Mouse (Mus musculus) forebrain, embryonic 16.5 days (tissue): Measurements from ENCODE around the gene Fam181a. TPM values are rescaled to one million over a fixed set of nuclear protein-coding genes. Genes with fewer than 3 reads are reported as not detected.
A peak's percentile ranks its signal among the peaks of the same experiment; 100 is the strongest.

Experiments used
- ATAC-seq: fragments of 200-750 bp; cut with Nextera tagmentation; 2 replicates; pipeline ENCODE4 v1.8.0; 2017; ENCODE audit warnings: mild to moderate bottlenecking, moderate library complexity
- H3K27ac ChIP-seq: fragments of 300-500 bp; sonication (generic); 2 replicates; pipeline ENCODE4 v1.5.1; 2014; ENCODE audit warnings: low read length, control low read depth
- H3K27me3 ChIP-seq: fragments of 300-500 bp; sonication (generic); replicated peaks from 2 replicates; pipeline ENCODE4 v1.6.1; 2014; ENCODE audit warnings: low read length; ENCODE audit not compliant: control insufficient read depth, insufficient read depth
- H3K36me3 ChIP-seq: fragments of 300-500 bp; sonication (generic); 2 replicates; pipeline ENCODE4 v1.6.1; 2014; ENCODE audit not compliant: control insufficient read depth, insufficient read depth
- H3K4me1 ChIP-seq: fragments of 300-500 bp; sonication (generic); replicated peaks from 2 replicates; pipeline ENCODE4 v1.6.1; 2014; ENCODE audit warnings: low read length; ENCODE audit not compliant: control insufficient read depth, insufficient read depth
- H3K4me2 ChIP-seq: fragments of 300-500 bp; sonication (generic); 2 replicates; pipeline ENCODE4 v1.6.1; 2014; ENCODE audit warnings: mild to moderate bottlenecking, low read length, control low read depth
- H3K4me3 ChIP-seq: fragments of 300-500 bp; sonication (generic); replicated peaks from 2 replicates; pipeline ENCODE4 v1.5.1; 2014; ENCODE audit warnings: mild to moderate bottlenecking, low read length, control low read depth
- H3K9ac ChIP-seq: fragments of 300-500 bp; sonication (generic); replicated peaks from 2 replicates; pipeline ENCODE4 v1.6.1; 2014; ENCODE audit warnings: low read depth, low read length, control low read depth
- H3K9me3 ChIP-seq: fragments of 300-500 bp; sonication (generic); 2 replicates; pipeline ENCODE4 v1.6.1; 2016; ENCODE audit warnings: low read length; ENCODE audit not compliant: control insufficient read depth
- WGBS: fragments of 180-500 bp; shearing (Covaris S2); extraction: QIAGEN DNeasy Blood & Tissue Kit; methylation state at CpG from one replicate; pipeline ENCODE4 v1.1.7; 2014; 5-methylcytosine and 5-hydroxymethylcytosine counted together
- polyA plus RNA-seq: library from polyadenylated mRNA; unstranded; fragments of >200 nt; fragmentation: Nextera tagmentation; extraction: Ambion mirVana; gene quantifications from 2 replicates; pipeline ENCODE4 v1.2.1, GENCODE M21; 2015

Gene Fam181a
- polyA plus RNA-seq, 1 experiment from 2014 or later = 3.0 TPM

DNA sequence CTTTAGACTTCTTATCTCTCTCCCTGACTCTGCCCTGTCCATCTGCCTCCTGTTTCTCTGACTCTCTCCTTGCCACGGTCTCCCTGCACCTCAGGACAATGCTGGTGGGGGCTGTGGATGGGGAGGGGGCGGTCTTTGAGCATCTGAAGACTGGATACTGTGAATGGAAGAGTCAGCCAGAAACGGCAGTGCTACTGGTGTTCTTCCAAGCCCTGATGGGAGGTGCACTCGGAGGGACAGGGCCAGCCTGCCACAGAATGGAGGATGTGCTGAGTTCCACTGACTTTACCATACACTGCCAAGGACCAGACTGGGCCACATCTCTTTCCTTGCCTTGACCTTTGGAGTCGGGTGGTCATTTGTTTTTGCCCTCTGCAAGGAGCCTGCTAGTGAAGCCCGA is 27.8 kb upstream of the Fam181a start:
- Histone ChIP-seq H3K27me3 (no peaks in the 10 kb centered on the region), H3K27ac (no peak overlapping the region), H3K36me3 (no peaks in the 10 kb centered on the region), H3K9me3 (peaks cover 3% of the 10 kb centered on the region), H3K9ac (no peak overlapping the region), H3K4me2 (no peak overlapping the region), H3K4me3 (no peak overlapping the region), H3K4me1 (no peaks in the 10 kb centered on the region)
- 68% methylated on average over 6 of the region's 6 CpGs for WGBS
- ATAC-seq = no peak

DNA sequence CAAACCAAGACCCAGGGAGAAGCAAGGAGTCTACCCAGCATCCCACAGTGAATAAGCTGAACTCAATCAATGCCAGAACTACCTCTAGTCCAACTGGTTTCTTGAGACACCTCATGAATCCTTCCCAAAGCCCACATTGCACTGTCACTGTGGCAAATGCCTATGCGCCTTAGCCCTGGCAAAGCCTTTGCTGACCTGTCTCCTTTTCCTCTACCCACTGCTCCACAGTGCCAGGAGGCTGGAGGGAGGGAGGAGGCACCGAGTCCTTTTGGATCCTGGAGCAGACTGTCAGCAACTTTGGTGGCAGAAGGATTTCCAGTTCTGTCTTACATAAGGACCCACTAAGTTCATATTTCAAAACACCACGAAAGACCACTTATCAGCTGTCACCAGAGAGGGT is 27.4 kb upstream of the Fam181a start:
- Histone ChIP-seq H3K4me1 (no peaks in the 10 kb centered on the region), H3K9ac (no peak overlapping the region), H3K4me3 (no peak overlapping the region), H3K27ac (no peak overlapping the region), H3K36me3 (no peaks in the 10 kb centered on the region), H3K4me2 (no peak overlapping the region), H3K9me3 (no peaks in the 10 kb centered on the region), H3K27me3 (no peaks in the 10 kb centered on the region)
- ATAC-seq = no peak
- WGBS = 94% methylated on average over 3 of the region's 3 CpGs

DNA sequence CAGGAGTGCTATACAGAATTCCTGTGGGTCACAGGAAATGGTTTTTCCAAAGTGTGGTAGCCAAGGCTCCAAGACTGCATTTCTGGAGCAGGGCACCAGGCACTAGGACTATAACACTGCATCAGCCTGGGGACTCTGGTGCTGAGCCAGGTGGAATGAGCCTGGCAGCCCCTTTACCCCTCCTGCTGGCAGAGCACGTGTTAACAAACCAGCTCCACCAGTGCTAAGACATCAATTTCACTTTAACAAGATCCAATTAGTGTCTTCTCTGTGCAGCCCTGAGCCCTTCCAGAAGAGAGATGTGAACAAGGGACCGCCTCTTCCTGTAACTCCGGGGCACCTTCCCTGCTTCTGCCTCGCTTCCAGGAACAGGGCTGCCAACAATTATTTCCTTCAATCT is 23.5 kb upstream of the Fam181a start:
- Histone ChIP-seq H3K9me3 (no peaks in the 10 kb centered on the region), H3K9ac (no peak overlapping the region), H3K4me1 (no peaks in the 10 kb centered on the region), H3K27me3 (no peaks in the 10 kb centered on the region), H3K4me2 (no peak overlapping the region), H3K27ac (no peak overlapping the region), H3K36me3 (no peaks in the 10 kb centered on the region), H3K4me3 (no peak overlapping the region)
- WGBS = 62% methylated on average over 4 of the region's 4 CpGs
- ATAC-seq = no peak

DNA sequence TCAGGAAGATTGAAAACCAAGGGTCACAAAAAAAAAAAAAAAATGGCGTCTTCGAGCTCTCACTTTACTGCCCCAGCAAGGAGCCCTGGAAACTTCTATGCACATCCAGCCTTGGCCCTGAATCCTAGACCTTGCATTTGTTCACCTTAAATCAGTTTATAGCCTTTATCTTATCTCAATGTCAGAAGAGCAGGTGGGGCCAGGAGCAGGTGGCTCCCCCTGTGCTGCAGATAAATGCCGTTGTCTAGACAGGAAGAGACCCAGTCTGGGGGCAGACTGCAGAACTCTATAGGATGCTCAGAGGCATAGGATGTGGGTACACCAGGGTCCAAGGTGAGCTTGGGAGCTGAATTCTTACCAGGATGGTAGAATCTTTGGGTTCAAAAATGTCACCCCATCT is 18.4 kb upstream of the Fam181a start:
- Histone ChIP-seq H3K4me2 (no peak overlapping the region), H3K4me3 (no peak overlapping the region), H3K36me3 (no peaks in the 10 kb centered on the region), H3K27ac (no peak overlapping the region), H3K9ac (no peak overlapping the region), H3K9me3 (no peaks in the 10 kb centered on the region), H3K4me1 (no peaks in the 10 kb centered on the region), H3K27me3 (no peaks in the 10 kb centered on the region)
- 92% methylated on average over 3 of the region's 3 CpGs for WGBS
- ATAC-seq = no peak

DNA sequence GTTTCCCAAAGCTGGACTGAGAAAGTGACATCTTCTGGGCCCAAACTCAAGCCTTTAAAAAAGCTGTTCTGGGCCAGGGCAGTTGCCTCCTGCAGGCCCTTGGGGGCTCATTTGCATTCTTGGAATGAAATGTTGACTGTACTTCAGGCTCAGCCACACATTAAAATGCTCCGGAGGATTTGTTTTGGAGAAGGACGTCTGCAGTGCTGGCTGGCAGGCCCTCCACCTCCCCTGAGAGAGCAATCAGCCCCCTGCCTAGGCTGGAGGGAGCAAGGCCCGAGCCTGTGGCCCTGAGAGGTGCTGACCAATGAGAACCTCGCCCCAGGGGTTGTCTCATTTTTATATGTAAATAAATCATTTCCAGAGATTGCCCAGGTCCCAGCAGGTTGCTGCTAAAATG is 14.5 kb upstream of the Fam181a start:
- H3K9ac ChIP-seq = no peak overlapping the region
- no peaks in the 10 kb centered on the region for H3K27me3 ChIP-seq
- no peaks in the 10 kb centered on the region for H3K9me3 ChIP-seq
- H3K4me2 ChIP-seq = no peak overlapping the region
- no peak overlapping the region for H3K27ac ChIP-seq
- ATAC-seq = peak; percentile 43; the same call in 1 of the 2 replicates
- H3K4me3 ChIP-seq = no peak overlapping the region
- WGBS = 10% methylated on average over 4 of the region's 4 CpGs
- H3K4me1 ChIP-seq = no peaks in the 10 kb centered on the region
- no peaks in the 10 kb centered on the region for H3K36me3 ChIP-seq

DNA sequence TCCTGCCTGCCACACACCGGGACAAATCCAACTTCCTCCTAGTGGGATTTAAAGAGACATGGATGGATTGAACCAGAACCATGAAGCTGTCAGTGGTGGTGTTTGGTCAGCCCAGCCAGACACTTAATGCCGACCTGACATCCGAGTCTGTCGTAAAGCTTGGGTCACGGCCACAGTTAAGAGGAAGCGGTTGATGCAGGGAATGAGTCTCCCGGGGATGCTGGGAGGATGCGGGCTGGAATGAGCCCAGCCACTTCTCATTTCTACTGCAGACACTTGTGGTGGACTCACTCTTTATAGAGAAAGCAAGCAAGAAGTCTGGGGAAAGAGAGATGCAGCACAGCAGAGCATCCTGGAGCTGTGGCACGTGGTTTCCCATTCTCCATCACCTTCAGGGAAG is 10.3 kb upstream of the Fam181a start:
- H3K9me3 ChIP-seq = no peaks in the 10 kb centered on the region
- WGBS = 87% methylated on average over 9 of the region's 9 CpGs
- H3K9ac ChIP-seq = no peak overlapping the region
- H3K4me1 ChIP-seq = no peaks in the 10 kb centered on the region
- H3K4me2 ChIP-seq = no peak overlapping the region
- no peak overlapping the region for H3K4me3 ChIP-seq
- H3K36me3 ChIP-seq = no peaks in the 10 kb centered on the region
- no peak for ATAC-seq
- H3K27me3 ChIP-seq = no peaks in the 10 kb centered on the region
- H3K27ac ChIP-seq = no peak overlapping the region

DNA sequence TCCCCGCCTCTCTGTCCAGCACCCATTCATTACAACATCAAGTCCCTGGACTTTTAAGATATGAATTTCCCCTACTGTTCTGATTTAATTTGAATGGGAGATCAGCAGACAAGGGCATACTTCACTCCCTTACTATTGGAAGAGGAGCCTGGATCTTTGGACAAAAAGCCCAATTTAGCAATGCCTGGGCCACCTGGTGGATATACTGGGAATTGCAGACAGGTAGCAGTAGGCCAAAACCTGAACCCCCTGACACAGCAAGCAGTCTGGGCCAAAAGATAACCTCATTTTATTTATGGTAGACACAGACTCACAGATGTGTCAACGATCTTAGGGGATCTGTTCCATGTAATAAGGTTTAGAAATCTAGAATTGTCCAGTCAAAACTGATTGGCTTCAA is 9.1 kb upstream of the Fam181a start:
- no peaks in the 10 kb centered on the region for H3K9me3 ChIP-seq
- H3K4me3 ChIP-seq = no peak overlapping the region
- H3K27ac ChIP-seq = no peak overlapping the region
- no peak for ATAC-seq
- no peaks in the 10 kb centered on the region for H3K27me3 ChIP-seq
- no peaks in the 10 kb centered on the region for H3K4me1 ChIP-seq
- H3K4me2 ChIP-seq = no peak overlapping the region
- H3K36me3 ChIP-seq = no peaks in the 10 kb centered on the region
- WGBS = 55% methylated on average over 2 of the region's 2 CpGs
- H3K9ac ChIP-seq = no peak overlapping the region

DNA sequence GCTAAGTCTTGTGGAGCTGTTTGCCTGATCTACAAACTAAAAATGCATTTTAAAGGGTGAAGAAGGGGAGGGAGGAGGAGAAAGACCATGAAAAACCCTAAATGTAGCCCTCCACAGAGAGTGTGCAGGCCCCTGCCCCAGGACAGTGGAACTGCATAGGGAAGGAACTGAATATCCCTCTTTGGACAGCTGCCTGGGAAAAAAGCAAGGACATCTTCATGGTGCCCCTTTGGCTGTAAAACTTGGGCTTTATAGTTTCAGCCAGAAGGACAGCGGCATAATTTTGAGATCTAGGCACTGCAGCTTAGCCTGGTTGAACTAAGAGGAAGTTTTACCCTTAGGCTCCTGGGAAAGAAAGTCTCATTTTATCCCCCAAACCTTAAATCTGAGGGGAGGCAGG is 7.8 kb upstream of the Fam181a start:
- Histone ChIP-seq H3K9ac (no peak overlapping the region), H3K4me3 (no peak overlapping the region), H3K9me3 (no peaks in the 10 kb centered on the region), H3K4me1 (no peaks in the 10 kb centered on the region), H3K4me2 (no peak overlapping the region), H3K27me3 (no peaks in the 10 kb centered on the region), H3K27ac (no peak overlapping the region), H3K36me3 (no peaks in the 10 kb centered on the region)
- ATAC-seq = no peak
- WGBS = 93% methylated on average over 1 of the region's 1 CpGs

DNA sequence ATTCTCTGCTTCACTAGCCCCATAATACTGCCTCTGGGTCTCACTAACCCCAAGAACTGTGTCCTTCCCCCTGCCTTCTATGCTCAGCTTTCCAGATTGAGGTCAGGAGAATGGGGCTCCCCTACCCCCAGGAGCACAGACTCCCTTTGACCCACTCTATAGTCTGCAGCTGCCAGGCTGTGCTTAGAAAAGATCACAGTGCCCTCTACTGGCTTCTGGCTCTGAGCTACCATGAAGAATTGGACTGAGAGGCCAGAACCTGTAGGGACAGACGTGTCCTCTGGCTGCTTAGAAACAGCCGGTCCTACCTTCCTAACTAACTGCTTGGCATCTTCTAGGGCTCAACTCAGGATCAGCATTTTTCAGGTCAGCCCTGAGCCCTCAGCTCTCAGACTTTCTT is 4.6 kb upstream of the Fam181a start:
- H3K4me1 ChIP-seq = no peaks in the 10 kb centered on the region
- H3K27ac ChIP-seq = no peak overlapping the region
- WGBS = 40% methylated on average over 2 of the region's 2 CpGs
- no peak overlapping the region for H3K4me2 ChIP-seq
- no peak overlapping the region for H3K9ac ChIP-seq
- no peaks in the 10 kb centered on the region for H3K36me3 ChIP-seq
- H3K9me3 ChIP-seq = no peaks in the 10 kb centered on the region
- H3K4me3 ChIP-seq = no peak overlapping the region
- H3K27me3 ChIP-seq = no peaks in the 10 kb centered on the region
- ATAC-seq = peak; percentile 33; the same call in 1 of the 2 replicates

DNA sequence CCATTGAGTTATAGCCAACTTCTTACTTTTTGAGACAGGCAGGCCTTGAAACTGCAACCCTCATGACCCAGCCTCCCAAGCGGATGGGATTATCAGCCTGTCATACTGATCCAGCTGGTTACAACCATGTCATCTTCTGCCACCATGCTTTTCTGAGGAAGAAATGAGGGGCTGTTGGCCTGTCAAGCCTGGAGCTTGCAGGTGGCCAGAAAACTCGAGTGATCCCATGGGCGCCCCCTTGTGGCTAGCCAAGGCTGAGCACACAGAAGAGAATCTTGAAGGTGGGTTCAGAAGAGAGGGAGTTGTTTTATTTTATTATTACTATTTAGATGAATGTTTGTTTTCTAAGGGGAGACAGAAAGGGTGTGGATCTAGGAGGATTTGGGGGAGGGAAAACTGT is 4.1 kb upstream of the Fam181a start:
- Histone ChIP-seq H3K27ac (no peak overlapping the region), H3K4me1 (no peaks in the 10 kb centered on the region), H3K27me3 (no peaks in the 10 kb centered on the region), H3K36me3 (no peaks in the 10 kb centered on the region), H3K9me3 (no peaks in the 10 kb centered on the region), H3K9ac (no peak overlapping the region), H3K4me3 (no peak overlapping the region), H3K4me2 (no peak overlapping the region)
- 22% methylated on average over 3 of the region's 3 CpGs for WGBS
- ATAC-seq = 0 out of 2 replicates have a peak, but pooled peaks have one; percentile 50
